Mouse (Mus musculus): ENCODE data around the gene Dnajc11. TPM values are rescaled to one million over a fixed set of nuclear protein-coding genes. Genes with fewer than 3 reads are reported as not detected.

The Dnajc11 gene
- polyA plus RNA-seq, 1 experiment from 2014 or later: 47.5 TPM

- Histone ChIP-seq H3K36me3 (ENCODE audit: control insufficient read depth, insufficient read depth, low read length) (peaks cover 46% of the 10 kb centered on the region), H3K9ac (ENCODE audit: low read depth, low read length) (0 out of 2 replicates have a peak overlapping the region, but pooled peaks have one; percentile 45), H3K9me3 (ENCODE audit: control insufficient read depth, low read length) (no peaks in the 10 kb centered on the region), H3K27ac (replicated peaks; ENCODE audit: low read depth, low read length) (no peak overlapping the region), H3K4me3 (ENCODE audit: low read depth, low read length) (no peak overlapping the region), H3K4me2 (ENCODE audit: low read depth, low read length) (no peak overlapping the region), H3K27me3 (replicated peaks; ENCODE audit: control insufficient read depth, insufficient read depth, low read length) (no peaks in the 10 kb centered on the region), H3K4me1 (ENCODE audit: control insufficient read depth, insufficient read depth, low read length) (peaks cover 10% of the 10 kb centered on the region)
- 68% methylated on average over 8 of the region's 8 CpGs for WGBS
- no peak for DNase-seq (ENCODE audit: low spot score)
- ATAC-seq (ENCODE audit: low read depth): no peak
Measured at GRCm38 (mm10) chr4:151986650-151987049, 53.2 kb downstream of the Dnajc11 start.

GRCm38 (mm10) chr4:151988014-151988341 is 54.5 kb downstream of the Dnajc11 start:
- no peak for DNase-seq (ENCODE audit: low spot score)
- H3K4me2 ChIP-seq (ENCODE audit: low read depth, low read length): peak overlapping the region; percentile 76
- no peaks in the 10 kb centered on the region for H3K9me3 ChIP-seq (ENCODE audit: control insufficient read depth, low read length)
- 12% methylated on average over 10 of the region's 10 CpGs for WGBS
- H3K36me3 ChIP-seq (ENCODE audit: control insufficient read depth, insufficient read depth, low read length): peaks cover 49% of the 10 kb centered on the region
- peak overlapping the region; percentile 89 for H3K27ac ChIP-seq (replicated peaks; ENCODE audit: low read depth, low read length)
- H3K27me3 ChIP-seq (replicated peaks; ENCODE audit: control insufficient read depth, insufficient read depth, low read length): no peaks in the 10 kb centered on the region
- peak overlapping the region; percentile 79 for H3K4me3 ChIP-seq (ENCODE audit: low read depth, low read length)
- peaks cover 10% of the 10 kb centered on the region for H3K4me1 ChIP-seq (ENCODE audit: control insufficient read depth, insufficient read depth, low read length)
- H3K9ac ChIP-seq (ENCODE audit: low read depth, low read length): peak overlapping the region; percentile 92
- ATAC-seq (ENCODE audit: low read depth): no peak

GRCm38 (mm10) chr4:151988342-151989109 is 55.0 kb downstream of the Dnajc11 start, which contains the start of gene Thap3:
Gene Thap3 (minus strand): TSS chr4:151988997.
- Histone ChIP-seq H3K9ac (ENCODE audit: low read depth, low read length) (peak within 1 kb of the TSS; percentile 92), H3K36me3 (ENCODE audit: control insufficient read depth, insufficient read depth, low read length) (peaks cover 47% of the 10 kb centered on the region), H3K4me3 (ENCODE audit: low read depth, low read length) (peak within 1 kb of the TSS; percentile 79), H3K4me2 (ENCODE audit: low read depth, low read length) (peak within 1 kb of the TSS; percentile 76), H3K27me3 (replicated peaks; ENCODE audit: control insufficient read depth, insufficient read depth, low read length) (no peaks in the 10 kb centered on the region), H3K4me1 (ENCODE audit: control insufficient read depth, insufficient read depth, low read length) (peaks cover 10% of the 10 kb centered on the region), H3K9me3 (ENCODE audit: control insufficient read depth, low read length) (no peaks in the 10 kb centered on the region), H3K27ac (replicated peaks; ENCODE audit: low read depth, low read length) (peak within 1 kb of the TSS; percentile 89)
- ATAC-seq (ENCODE audit: low read depth) (peak; percentile 76), DNase-seq (ENCODE audit: low spot score) (peak; percentile 83)
- 0% methylated on average over 34 of the region's 54 CpGs for WGBS

- peak overlapping the region; percentile 76 for H3K4me2 ChIP-seq (ENCODE audit: low read depth, low read length)
- H3K4me1 ChIP-seq (ENCODE audit: control insufficient read depth, insufficient read depth, low read length): peaks cover 16% of the 10 kb centered on the region
- H3K27me3 ChIP-seq (replicated peaks; ENCODE audit: control insufficient read depth, insufficient read depth, low read length): no peaks in the 10 kb centered on the region
- H3K27ac ChIP-seq (replicated peaks; ENCODE audit: low read depth, low read length): peak overlapping the region; percentile 89; the same call in 1 of the 2 replicates
- ATAC-seq (ENCODE audit: low read depth) (0 out of 2 replicates have a peak, but pooled peaks have one; percentile 1), DNase-seq (ENCODE audit: low spot score) (no peak)
- peak overlapping the region; percentile 92; the same call in 1 of the 2 replicates for H3K9ac ChIP-seq (ENCODE audit: low read depth, low read length)
- 30% methylated on average over 6 of the region's 6 CpGs for WGBS
- H3K36me3 ChIP-seq (ENCODE audit: control insufficient read depth, insufficient read depth, low read length): peaks cover 49% of the 10 kb centered on the region
- peak overlapping the region; percentile 79 for H3K4me3 ChIP-seq (ENCODE audit: low read depth, low read length)
- H3K9me3 ChIP-seq (ENCODE audit: control insufficient read depth, low read length): no peaks in the 10 kb centered on the region
Measured at GRCm38 (mm10) chr4:151989110-151989488, 55.6 kb downstream of the Dnajc11 start.

GRCm38 (mm10) chr4:151992091-151992490 is 58.6 kb downstream of the Dnajc11 start:
- no peaks in the 10 kb centered on the region for H3K27me3 ChIP-seq (replicated peaks; ENCODE audit: control insufficient read depth, insufficient read depth, low read length)
- WGBS: 93% methylated on average over 9 of the region's 9 CpGs
- no peak for DNase-seq (ENCODE audit: low spot score)

GRCm38 (mm10) chr4:151993035-151993434 is 59.5 kb downstream of the Dnajc11 start:
- ATAC-seq (ENCODE audit: low read depth): no peak
- no peak for DNase-seq (ENCODE audit: low spot score)
- H3K27ac ChIP-seq (replicated peaks; ENCODE audit: low read depth, low read length): no peak overlapping the region
- peaks cover 19% of the 10 kb centered on the region for H3K4me1 ChIP-seq (ENCODE audit: control insufficient read depth, insufficient read depth, low read length)
- H3K9ac ChIP-seq (ENCODE audit: low read depth, low read length): no peak overlapping the region
- H3K4me3 ChIP-seq (ENCODE audit: low read depth, low read length): no peak overlapping the region
- peaks cover 34% of the 10 kb centered on the region for H3K36me3 ChIP-seq (ENCODE audit: control insufficient read depth, insufficient read depth, low read length)
- H3K4me2 ChIP-seq (ENCODE audit: low read depth, low read length): no peak overlapping the region
- no peaks in the 10 kb centered on the region for H3K27me3 ChIP-seq (replicated peaks; ENCODE audit: control insufficient read depth, insufficient read depth, low read length)
- 79% methylated on average over 6 of the region's 6 CpGs for WGBS
- H3K9me3 ChIP-seq (ENCODE audit: control insufficient read depth, low read length): no peaks in the 10 kb centered on the region

More at GRCm38 (mm10) chr4:151992091-151992490, 58.6 kb downstream of the Dnajc11 start:
- H3K27ac ChIP-seq (replicated peaks; ENCODE audit: low read depth, low read length): no peak overlapping the region
- H3K36me3 ChIP-seq (ENCODE audit: control insufficient read depth, insufficient read depth, low read length): peaks cover 34% of the 10 kb centered on the region
- no peak overlapping the region for H3K4me3 ChIP-seq (ENCODE audit: low read depth, low read length)
- no peak for ATAC-seq (ENCODE audit: low read depth)
- no peaks in the 10 kb centered on the region for H3K9me3 ChIP-seq (ENCODE audit: control insufficient read depth, low read length)
- H3K4me1 ChIP-seq (ENCODE audit: control insufficient read depth, insufficient read depth, low read length): peaks cover 16% of the 10 kb centered on the region
- no peak overlapping the region for H3K9ac ChIP-seq (ENCODE audit: low read depth, low read length)
- no peak overlapping the region for H3K4me2 ChIP-seq (ENCODE audit: low read depth, low read length)

GRCm38 (mm10) chr4:151994228-151995171 is 61.0 kb downstream of the Dnajc11 start:
- H3K36me3 ChIP-seq (ENCODE audit: control insufficient read depth, insufficient read depth, low read length): peaks cover 34% of the 10 kb centered on the region
- 2% methylated on average over 25 of the region's 61 CpGs for WGBS
- H3K27ac ChIP-seq (replicated peaks; ENCODE audit: low read depth, low read length): peak overlapping the region; percentile 86
- peaks cover 19% of the 10 kb centered on the region for H3K4me1 ChIP-seq (ENCODE audit: control insufficient read depth, insufficient read depth, low read length)
- H3K4me2 ChIP-seq (ENCODE audit: low read depth, low read length): peak overlapping the region; percentile 88
- peak overlapping the region; percentile 95 for H3K9ac ChIP-seq (ENCODE audit: low read depth, low read length)
- H3K9me3 ChIP-seq (ENCODE audit: control insufficient read depth, low read length): no peaks in the 10 kb centered on the region
- peak overlapping the region; percentile 100 for H3K4me3 ChIP-seq (ENCODE audit: low read depth, low read length)
- DNase-seq (ENCODE audit: low spot score): no peak
- no peaks in the 10 kb centered on the region for H3K27me3 ChIP-seq (replicated peaks; ENCODE audit: control insufficient read depth, insufficient read depth, low read length)
- ATAC-seq (ENCODE audit: low read depth): no peak

GRCm38 (mm10) chr4:151995371-151996172 is 62.1 kb downstream of the Dnajc11 start:
- Histone ChIP-seq H3K27ac (replicated peaks; ENCODE audit: low read depth, low read length) (peak overlapping the region; percentile 86), H3K36me3 (ENCODE audit: control insufficient read depth, insufficient read depth, low read length) (peaks cover 30% of the 10 kb centered on the region), H3K4me1 (ENCODE audit: control insufficient read depth, insufficient read depth, low read length) (peaks cover 19% of the 10 kb centered on the region), H3K9ac (ENCODE audit: low read depth, low read length) (peak overlapping the region; percentile 95), H3K4me2 (ENCODE audit: low read depth, low read length) (peak overlapping the region; percentile 88), H3K9me3 (ENCODE audit: control insufficient read depth, low read length) (no peaks in the 10 kb centered on the region), H3K4me3 (ENCODE audit: low read depth, low read length) (peak overlapping the region; percentile 100), H3K27me3 (replicated peaks; ENCODE audit: control insufficient read depth, insufficient read depth, low read length) (no peaks in the 10 kb centered on the region)
- ATAC-seq (ENCODE audit: low read depth): peak; percentile 19; the same call in 1 of the 2 replicates
- DNase-seq (ENCODE audit: low spot score): no peak
- WGBS: 1% methylated on average over 15 of the region's 111 CpGs

All from embryonic facial prominence, embryonic 14.5 days (tissue).